Mouse (Mus musculus): ENCODE results near the gene Atp6v1g1. TPM values are rescaled to one million over a fixed set of nuclear protein-coding genes. Genes with fewer than 3 reads are reported as not detected.
A peak's percentile ranks its signal among the peaks of the same experiment; 100 is the strongest.

Atp6v1g1 gene
- polyA plus RNA-seq, 1 experiment from 2014 or later: 308 TPM

DNA sequence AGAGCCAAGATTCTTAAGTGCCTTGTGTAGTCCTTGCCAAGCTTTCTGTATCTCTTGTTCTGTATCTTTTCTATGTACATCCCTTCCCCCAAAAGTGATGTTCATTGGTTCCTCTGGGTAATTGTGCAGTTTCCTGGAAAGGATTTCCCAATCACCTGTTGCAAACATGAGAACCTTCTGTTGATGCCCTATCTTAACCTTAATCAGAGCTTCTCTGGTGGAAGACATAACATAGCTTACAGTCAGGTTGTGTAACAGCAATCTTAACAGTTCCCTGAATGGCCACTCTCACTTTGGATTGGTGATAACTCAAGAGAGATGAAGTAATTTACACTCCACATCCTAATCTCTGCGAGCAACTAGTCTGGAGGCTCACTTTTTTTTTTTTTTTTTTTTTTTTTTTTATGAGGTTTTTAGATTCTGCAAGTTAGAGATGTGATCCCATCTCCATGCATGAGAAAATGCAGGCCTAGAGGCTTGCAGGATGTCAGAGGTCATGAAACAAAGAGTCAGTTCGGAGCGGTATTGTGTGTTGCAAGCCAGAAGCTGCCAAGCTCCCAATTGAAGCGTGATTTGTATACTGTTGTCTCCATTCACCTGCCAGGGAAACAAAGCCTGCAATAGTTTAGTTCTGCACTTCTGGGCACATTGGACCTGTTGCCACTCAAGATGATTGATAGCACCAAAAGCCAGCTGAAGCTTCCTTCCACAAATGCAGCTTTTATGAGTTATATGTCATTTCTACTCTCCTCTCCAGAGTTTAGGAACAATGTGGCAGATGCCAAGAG, 9.4 kb downstream of the Atp6v1g1 start:
- H3K9ac ChIP-seq (ENCODE audit: low read length): no peak overlapping the region
- peaks cover 8% of the 10 kb centered on the region for H3K4me1 ChIP-seq (replicated peaks; ENCODE audit: control insufficient read depth, insufficient read depth, low read length)
- ATAC-seq (replicated peaks; ENCODE audit: low FRiP score) (no peak), DNase-seq (ENCODE audit: low spot score) (no peak)
- H3K27me3 ChIP-seq (ENCODE audit: control insufficient read depth, insufficient read depth, low read length): no peaks in the 10 kb centered on the region
- no peak overlapping the region for H3K27ac ChIP-seq (ENCODE audit: low read depth, low read length)
- no peak overlapping the region for H3K4me2 ChIP-seq (ENCODE audit: low read depth, low read length, severe bottlenecking)
- 45% methylated on average over 4 of the region's 4 CpGs for WGBS
- no peak overlapping the region for H3K4me3 ChIP-seq (ENCODE audit: low read depth, low read length)
- peaks cover 6% of the 10 kb centered on the region; the same call in 1 of the 2 replicates for H3K36me3 ChIP-seq (ENCODE audit: control insufficient read depth, insufficient read depth, low read length)
- H3K9me3 ChIP-seq (ENCODE audit: control insufficient read depth, low read length): no peaks in the 10 kb centered on the region

DNA sequence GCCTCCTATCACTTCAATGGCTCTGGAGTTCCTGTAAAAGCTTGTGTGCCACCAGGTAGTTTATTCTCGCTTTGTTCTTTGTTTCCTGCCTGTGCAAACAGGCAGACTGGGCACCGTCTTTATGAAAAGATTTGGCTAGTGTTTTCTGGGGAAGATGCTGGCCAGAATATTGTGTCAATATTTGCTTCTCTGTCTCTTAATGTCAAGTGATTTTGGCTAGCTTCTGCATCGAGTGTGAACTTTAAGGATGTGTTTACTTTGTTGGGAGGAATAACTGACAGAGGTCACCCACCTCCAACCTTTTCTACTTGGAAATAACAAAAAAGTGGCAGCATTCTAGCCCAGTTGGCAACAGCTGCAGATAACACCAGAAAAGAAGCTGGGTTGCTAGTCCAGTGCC, 10.0 kb downstream of the Atp6v1g1 start:
- ATAC-seq (replicated peaks; ENCODE audit: low FRiP score) (no peak), DNase-seq (ENCODE audit: low spot score) (no peak)
- H3K9ac ChIP-seq (ENCODE audit: low read length): no peak overlapping the region
- H3K27ac ChIP-seq (ENCODE audit: low read depth, low read length): no peak overlapping the region
- H3K4me3 ChIP-seq (ENCODE audit: low read depth, low read length): no peak overlapping the region
- H3K36me3 ChIP-seq (ENCODE audit: control insufficient read depth, insufficient read depth, low read length): peaks cover 6% of the 10 kb centered on the region; the same call in 1 of the 2 replicates
- H3K4me2 ChIP-seq (ENCODE audit: low read depth, low read length, severe bottlenecking): no peak overlapping the region
- no peaks in the 10 kb centered on the region for H3K9me3 ChIP-seq (ENCODE audit: control insufficient read depth, low read length)
- H3K27me3 ChIP-seq (ENCODE audit: control insufficient read depth, insufficient read depth, low read length): no peaks in the 10 kb centered on the region
- WGBS: 60% methylated on average over 3 of the region's 3 CpGs
- H3K4me1 ChIP-seq (replicated peaks; ENCODE audit: control insufficient read depth, insufficient read depth, low read length): peaks cover 8% of the 10 kb centered on the region

DNA sequence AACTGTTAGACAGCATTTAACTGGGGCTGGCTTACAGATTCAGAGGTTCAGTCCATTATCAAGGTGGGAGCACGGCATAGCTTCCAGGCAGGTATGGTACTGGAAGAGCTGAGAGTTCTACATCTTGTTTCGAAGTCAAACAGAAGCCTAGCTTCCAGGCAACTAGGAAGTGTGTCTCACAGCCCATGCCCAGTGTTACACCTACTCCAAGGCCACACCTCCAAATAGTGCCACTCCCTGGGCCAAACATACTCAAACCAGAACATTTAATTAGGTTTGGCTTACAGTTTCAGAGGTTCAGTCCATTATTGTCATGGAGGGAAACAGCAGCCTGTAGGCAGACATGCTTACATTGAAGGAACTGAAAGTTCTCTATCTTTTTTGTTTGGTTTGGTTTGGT, 10.5 kb downstream of the Atp6v1g1 start:
- H3K4me2 ChIP-seq (ENCODE audit: low read depth, low read length, severe bottlenecking): no peak overlapping the region
- no peak overlapping the region for H3K27ac ChIP-seq (ENCODE audit: low read depth, low read length)
- no peak overlapping the region for H3K4me3 ChIP-seq (ENCODE audit: low read depth, low read length)
- H3K9ac ChIP-seq (ENCODE audit: low read length): no peak overlapping the region
- H3K4me1 ChIP-seq (replicated peaks; ENCODE audit: control insufficient read depth, insufficient read depth, low read length): peaks cover 8% of the 10 kb centered on the region
- ATAC-seq (replicated peaks; ENCODE audit: low FRiP score) (no peak), DNase-seq (ENCODE audit: low spot score) (no peak)
- no peaks in the 10 kb centered on the region for H3K27me3 ChIP-seq (ENCODE audit: control insufficient read depth, insufficient read depth, low read length)
- no peaks in the 10 kb centered on the region for H3K9me3 ChIP-seq (ENCODE audit: control insufficient read depth, low read length)
- H3K36me3 ChIP-seq (ENCODE audit: control insufficient read depth, insufficient read depth, low read length): peaks cover 6% of the 10 kb centered on the region; the same call in 1 of the 2 replicates
- WGBS: 93% methylated on average over 2 of the region's 2 CpGs

DNA sequence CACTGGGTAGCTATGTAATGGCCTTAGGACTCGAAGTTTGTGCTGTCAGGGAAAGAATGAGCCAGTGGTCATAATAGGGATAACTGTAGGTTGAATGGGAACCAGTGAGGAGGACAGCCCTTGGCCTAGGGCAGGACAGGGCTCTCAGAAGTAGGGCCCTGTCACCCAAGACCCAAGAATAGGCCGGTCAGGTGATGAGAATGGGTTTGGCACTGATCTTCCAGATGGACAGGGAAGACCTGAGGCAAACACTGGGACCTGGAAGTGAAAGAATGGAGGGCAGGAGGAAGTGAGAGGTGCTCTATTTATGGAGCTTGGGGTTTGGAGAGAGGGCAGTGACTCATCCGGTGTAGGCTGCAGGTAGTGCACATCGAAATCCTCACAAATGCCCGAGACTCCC, 12.1 kb downstream of the Atp6v1g1 start:
- peaks cover 10% of the 10 kb centered on the region for H3K4me1 ChIP-seq (replicated peaks; ENCODE audit: control insufficient read depth, insufficient read depth, low read length)
- DNase-seq (ENCODE audit: low spot score) (no peak), ATAC-seq (replicated peaks; ENCODE audit: low FRiP score) (no peak)
- H3K27me3 ChIP-seq (ENCODE audit: control insufficient read depth, insufficient read depth, low read length): no peaks in the 10 kb centered on the region
- H3K36me3 ChIP-seq (ENCODE audit: control insufficient read depth, insufficient read depth, low read length): peaks cover 5% of the 10 kb centered on the region; the same call in 1 of the 2 replicates
- no peaks in the 10 kb centered on the region for H3K9me3 ChIP-seq (ENCODE audit: control insufficient read depth, low read length)
- H3K4me2 ChIP-seq (ENCODE audit: low read depth, low read length, severe bottlenecking): no peak overlapping the region
- H3K9ac ChIP-seq (ENCODE audit: low read length): no peak overlapping the region
- no peak overlapping the region for H3K27ac ChIP-seq (ENCODE audit: low read depth, low read length)
- H3K4me3 ChIP-seq (ENCODE audit: low read depth, low read length): no peak overlapping the region
- WGBS: 54% methylated on average over 5 of the region's 5 CpGs

DNA sequence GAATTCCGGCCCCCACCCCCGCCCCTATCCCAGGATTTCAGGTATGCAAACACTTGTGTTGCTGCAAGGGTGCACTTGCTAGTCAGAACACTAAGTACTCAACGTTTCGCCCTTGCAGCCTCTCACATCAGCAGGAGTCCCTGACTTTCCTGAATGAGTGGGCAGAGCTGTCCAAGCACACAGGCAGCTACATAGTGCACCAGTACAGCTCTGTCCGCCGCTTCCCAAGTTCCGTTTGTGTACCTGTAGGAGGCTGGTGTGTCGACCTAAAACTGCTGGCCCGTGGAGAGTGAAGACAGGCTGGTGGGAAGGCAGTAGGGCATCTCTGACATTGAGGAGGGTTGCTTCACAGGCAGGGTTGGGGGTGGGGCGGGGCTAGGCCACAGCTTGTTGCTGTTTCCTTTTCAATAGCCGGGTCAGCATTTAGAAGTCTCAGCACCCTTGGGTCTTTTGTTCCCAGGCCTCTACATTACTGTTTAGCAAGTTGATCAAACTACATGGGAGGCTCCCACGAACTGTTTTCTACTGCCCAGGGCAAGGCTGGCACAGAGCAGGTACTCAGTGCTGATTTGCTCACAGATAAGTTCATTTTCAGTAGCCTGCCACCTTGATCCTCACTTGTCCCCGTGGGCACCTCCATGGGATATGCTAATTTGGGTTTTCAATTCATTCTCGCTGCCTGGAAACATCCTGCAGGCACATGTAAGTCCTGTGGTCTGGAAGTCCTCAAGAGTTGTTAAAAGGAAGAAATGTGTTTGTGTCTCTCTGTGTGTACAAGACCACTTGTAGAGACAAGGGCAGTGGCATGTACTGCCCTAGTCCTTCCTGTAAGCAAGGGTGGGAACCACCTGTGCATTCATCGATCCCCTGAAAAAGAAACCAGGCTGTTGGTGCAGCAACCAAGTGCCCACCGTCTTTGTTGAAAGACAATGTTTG, 12.8 kb downstream of the Atp6v1g1 start:
- H3K4me3 ChIP-seq (ENCODE audit: low read depth, low read length): no peak overlapping the region
- peaks cover 10% of the 10 kb centered on the region for H3K4me1 ChIP-seq (replicated peaks; ENCODE audit: control insufficient read depth, insufficient read depth, low read length)
- WGBS: 23% methylated on average over 16 of the region's 16 CpGs
- peak overlapping the region; percentile 88; the same call in 1 of the 2 replicates for H3K4me2 ChIP-seq (ENCODE audit: low read depth, low read length, severe bottlenecking)
- no peaks in the 10 kb centered on the region for H3K27me3 ChIP-seq (ENCODE audit: control insufficient read depth, insufficient read depth, low read length)
- peaks cover 3% of the 10 kb centered on the region; the same call in 1 of the 2 replicates for H3K36me3 ChIP-seq (ENCODE audit: control insufficient read depth, insufficient read depth, low read length)
- H3K27ac ChIP-seq (ENCODE audit: low read depth, low read length): no peak overlapping the region
- DNase-seq (ENCODE audit: low spot score): no peak
- H3K9ac ChIP-seq (ENCODE audit: low read length): peak overlapping the region; percentile 87; the same call in 1 of the 2 replicates
- H3K9me3 ChIP-seq (ENCODE audit: control insufficient read depth, low read length): no peaks in the 10 kb centered on the region
- no peak; the same call in 1 of the 2 replicates for ATAC-seq (replicated peaks; ENCODE audit: low FRiP score)

DNA sequence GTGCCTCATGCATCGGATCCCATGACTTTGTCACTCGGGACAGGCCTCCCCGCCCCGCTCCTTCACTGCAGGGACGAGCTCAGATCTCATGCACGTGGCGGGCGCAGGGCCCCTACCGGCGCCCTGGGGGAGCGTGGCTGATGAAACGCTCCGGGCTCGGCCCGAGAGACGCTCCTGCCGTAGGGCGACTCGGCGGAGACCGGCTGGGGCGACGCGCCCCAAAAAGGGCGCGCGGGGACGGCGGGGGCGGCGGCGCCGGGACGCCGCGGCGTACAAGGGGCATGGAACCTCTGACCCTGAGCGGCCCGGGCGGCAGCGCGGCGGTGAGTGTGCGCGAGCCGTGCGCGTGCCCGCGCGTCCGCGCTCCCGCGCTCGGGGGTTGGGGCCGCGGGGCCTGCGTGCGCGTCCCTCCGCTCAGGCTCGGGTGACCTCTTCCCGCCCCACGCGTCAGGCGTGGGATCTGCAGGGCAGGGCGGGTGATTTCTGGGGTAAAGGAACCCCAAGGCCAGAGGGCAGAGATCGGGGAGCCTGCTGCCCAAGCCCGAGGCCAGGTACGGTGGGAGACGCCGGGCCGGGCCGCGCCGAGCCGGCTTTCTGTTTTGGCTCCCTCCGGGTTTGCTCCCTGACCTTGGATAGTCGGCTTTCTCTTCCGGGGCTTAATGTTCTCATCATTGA, 14.0 kb downstream of the Atp6v1g1 start, which contains the start of gene Tmem268:
Gene Tmem268, plus strand, starts transcription at position 375 of the 675 bp plus-strand sequence.
- DNase-seq (ENCODE audit: low spot score): peak; percentile 86
- no peaks in the 10 kb centered on the region for H3K9me3 ChIP-seq (ENCODE audit: control insufficient read depth, low read length)
- peak; percentile 85 for ATAC-seq (replicated peaks; ENCODE audit: low FRiP score)
- no peaks in the 10 kb centered on the region for H3K36me3 ChIP-seq (ENCODE audit: control insufficient read depth, insufficient read depth, low read length)
- peaks cover 10% of the 10 kb centered on the region for H3K4me1 ChIP-seq (replicated peaks; ENCODE audit: control insufficient read depth, insufficient read depth, low read length)
- under 1% methylated on average over 75 of the region's 81 CpGs for WGBS
- H3K4me2 ChIP-seq (ENCODE audit: low read depth, low read length, severe bottlenecking): peak within 1 kb of the TSS; percentile 88
- H3K9ac ChIP-seq (ENCODE audit: low read length): peak within 1 kb of the TSS; percentile 87
- H3K27me3 ChIP-seq (ENCODE audit: control insufficient read depth, insufficient read depth, low read length): no peaks in the 10 kb centered on the region
- H3K4me3 ChIP-seq (ENCODE audit: low read depth, low read length): peak within 1 kb of the TSS; percentile 61
- no peak within 1 kb of the TSS for H3K27ac ChIP-seq (ENCODE audit: low read depth, low read length)

DNA sequence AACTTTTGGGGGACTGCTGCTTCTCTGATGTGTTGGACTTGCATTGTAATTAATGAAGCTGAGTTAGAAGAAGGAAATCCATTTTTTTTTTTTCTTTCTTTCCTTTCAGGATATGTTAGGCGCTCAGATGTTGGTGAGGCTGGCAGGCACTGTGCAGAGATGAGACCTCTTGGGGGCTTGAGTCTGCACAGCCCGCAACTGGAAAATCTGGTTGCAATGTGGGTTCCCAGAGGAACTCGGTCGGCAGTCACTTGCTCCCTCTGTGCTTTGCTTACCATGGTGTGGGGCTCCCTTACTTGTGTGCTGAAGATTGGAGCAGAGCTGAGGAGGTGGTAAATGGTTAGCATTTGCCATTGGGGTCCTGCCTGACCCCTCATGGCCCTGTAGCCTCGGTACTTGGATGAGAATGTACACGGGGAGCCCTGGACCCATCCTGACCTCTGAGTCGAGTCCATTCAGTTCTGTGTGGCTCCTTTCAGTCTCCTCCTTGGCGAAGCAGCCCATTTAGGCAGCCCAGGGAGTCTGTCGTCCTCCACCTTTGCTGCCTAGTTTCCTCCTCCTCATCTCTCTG, 14.6 kb downstream of the Atp6v1g1 start:
- Histone ChIP-seq H3K4me3 (ENCODE audit: low read depth, low read length) (peak overlapping the region; percentile 61), H3K9ac (ENCODE audit: low read length) (peak overlapping the region; percentile 87), H3K27ac (ENCODE audit: low read depth, low read length) (no peak overlapping the region), H3K4me2 (ENCODE audit: low read depth, low read length, severe bottlenecking) (peak overlapping the region; percentile 88), H3K4me1 (replicated peaks; ENCODE audit: control insufficient read depth, insufficient read depth, low read length) (peaks cover 10% of the 10 kb centered on the region), H3K9me3 (ENCODE audit: control insufficient read depth, low read length) (no peaks in the 10 kb centered on the region), H3K36me3 (ENCODE audit: control insufficient read depth, insufficient read depth, low read length) (no peaks in the 10 kb centered on the region), H3K27me3 (ENCODE audit: control insufficient read depth, insufficient read depth, low read length) (no peaks in the 10 kb centered on the region)
- no peak for DNase-seq (ENCODE audit: low spot score)
- 0 out of 2 replicates have a peak, but pooled peaks have one; percentile 13 for ATAC-seq (replicated peaks; ENCODE audit: low FRiP score)
- WGBS: 41% methylated on average over 9 of the region's 9 CpGs

DNA sequence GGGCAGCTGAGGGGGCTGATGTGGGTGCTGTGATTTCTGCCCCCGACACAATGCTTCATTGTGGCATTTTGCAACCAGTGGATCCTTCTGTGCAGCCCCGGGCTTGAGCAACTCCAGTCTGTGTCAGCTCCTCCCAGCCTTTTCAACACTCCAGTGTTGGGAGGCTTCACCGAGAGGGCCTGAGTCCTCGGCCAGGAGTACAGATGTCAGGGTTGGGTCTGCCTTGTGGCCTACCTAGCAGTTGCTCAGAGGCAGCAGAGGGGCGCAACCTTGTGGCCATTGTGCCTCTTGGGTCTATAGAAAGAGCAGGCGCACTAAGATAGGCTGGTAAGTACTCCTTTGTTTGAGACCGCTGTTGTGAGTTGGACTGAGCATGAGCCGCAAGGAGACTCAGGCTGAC, 15.5 kb downstream of the Atp6v1g1 start:
- no peak for DNase-seq (ENCODE audit: low spot score)
- H3K4me2 ChIP-seq (ENCODE audit: low read depth, low read length, severe bottlenecking): no peak overlapping the region
- H3K4me1 ChIP-seq (replicated peaks; ENCODE audit: control insufficient read depth, insufficient read depth, low read length): peaks cover 10% of the 10 kb centered on the region
- H3K27ac ChIP-seq (ENCODE audit: low read depth, low read length): no peak overlapping the region
- WGBS: 54% methylated on average over 8 of the region's 8 CpGs
- no peak for ATAC-seq (replicated peaks; ENCODE audit: low FRiP score)
- H3K27me3 ChIP-seq (ENCODE audit: control insufficient read depth, insufficient read depth, low read length): no peaks in the 10 kb centered on the region
- no peak overlapping the region for H3K9ac ChIP-seq (ENCODE audit: low read length)
- H3K4me3 ChIP-seq (ENCODE audit: low read depth, low read length): no peak overlapping the region
- no peaks in the 10 kb centered on the region for H3K36me3 ChIP-seq (ENCODE audit: control insufficient read depth, insufficient read depth, low read length)
- no peaks in the 10 kb centered on the region for H3K9me3 ChIP-seq (ENCODE audit: control insufficient read depth, low read length)

Measured in forebrain, embryonic 11.5 days (tissue).